Mouse (Mus musculus) CD4-positive, CD25-positive, alpha-beta regulatory T cell, adult 2 months (primary cell): ENCODE data around the gene Aoc2.
"Not testable (repeated sequence)": the region's sequence is repeated elsewhere in the genome, so short reads cannot be mapped to it uniquely, and the experiment has no call there.

Experiments
- DNase-seq: peaks from one replicate; pipeline ENCODE4 v3.0.0-alpha.2; 2012; ENCODE audit warnings: low read depth, low spot score

Aoc2 gene

DNA sequence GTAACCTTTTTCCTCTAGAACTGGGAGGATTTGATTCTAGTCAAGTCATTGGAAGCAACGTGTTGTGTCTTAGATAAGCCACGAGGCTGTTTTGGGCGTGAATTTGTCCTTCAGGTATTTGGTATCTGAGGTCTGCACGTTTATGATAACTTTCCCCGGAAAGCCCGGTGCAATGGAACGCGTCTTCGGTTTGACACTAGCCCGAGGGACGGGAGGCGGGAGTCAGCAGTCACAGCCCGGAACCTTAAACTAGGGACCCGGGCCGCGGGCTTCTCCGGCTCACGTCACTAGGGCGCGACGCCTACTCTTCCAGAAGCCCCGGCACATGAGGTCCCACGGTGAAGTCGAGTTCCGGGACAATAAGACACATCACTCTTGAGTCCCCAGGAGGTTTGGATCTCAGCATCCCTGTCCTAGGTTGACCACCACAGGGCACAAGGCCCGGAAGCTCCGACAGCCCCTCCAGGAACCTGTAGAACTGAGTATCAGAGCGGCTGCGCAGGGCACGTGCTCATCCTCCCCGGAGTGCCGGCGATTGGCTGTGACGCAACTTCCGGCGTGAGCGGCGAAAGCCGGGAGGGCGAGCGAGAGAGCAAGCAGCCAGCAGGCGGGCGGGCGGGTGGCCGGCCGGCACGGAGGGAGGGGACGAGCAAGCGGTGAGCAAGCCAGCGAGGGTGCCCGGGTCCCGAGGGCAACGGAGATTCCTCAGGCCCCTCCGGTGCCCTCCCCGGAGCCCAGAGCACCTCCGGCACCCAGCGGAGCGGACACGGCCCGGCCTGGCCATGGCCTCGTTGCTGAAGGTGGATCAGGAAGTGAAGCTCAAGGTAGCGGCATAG is 9.0 kb upstream of the Aoc2 start, which contains the start of gene Psme3:
Psme3 (plus strand) TSS at position 549 of the 836 bp plus-strand sequence.
- peak; percentile 92 for DNase-seq

- DNase-seq, result peak; percentile 63
Observed at GRCm38 (mm10) chr11:101316501-101316917, 8.4 kb upstream of the Aoc2 start.

GRCm38 (mm10) chr11:101323609-101324008 is 1.3 kb upstream of the Aoc2 start:
- DNase-seq, result peak; percentile 50

GRCm38 (mm10) chr11:101325201-101325600 is 338 bp downstream of the Aoc2 start:
- not testable (repeated sequence) for DNase-seq

GRCm38 (mm10) chr11:101326147-101326546 is 1.3 kb downstream of the Aoc2 start:
- no peak for DNase-seq

- DNase-seq, result no peak
Observed at GRCm38 (mm10) chr11:101327311-101327710, 2.4 kb downstream of the Aoc2 start.

- no peak for DNase-seq
Observed at GRCm38 (mm10) chr11:101328941-101329635, 4.2 kb downstream of the Aoc2 start.

DNA sequence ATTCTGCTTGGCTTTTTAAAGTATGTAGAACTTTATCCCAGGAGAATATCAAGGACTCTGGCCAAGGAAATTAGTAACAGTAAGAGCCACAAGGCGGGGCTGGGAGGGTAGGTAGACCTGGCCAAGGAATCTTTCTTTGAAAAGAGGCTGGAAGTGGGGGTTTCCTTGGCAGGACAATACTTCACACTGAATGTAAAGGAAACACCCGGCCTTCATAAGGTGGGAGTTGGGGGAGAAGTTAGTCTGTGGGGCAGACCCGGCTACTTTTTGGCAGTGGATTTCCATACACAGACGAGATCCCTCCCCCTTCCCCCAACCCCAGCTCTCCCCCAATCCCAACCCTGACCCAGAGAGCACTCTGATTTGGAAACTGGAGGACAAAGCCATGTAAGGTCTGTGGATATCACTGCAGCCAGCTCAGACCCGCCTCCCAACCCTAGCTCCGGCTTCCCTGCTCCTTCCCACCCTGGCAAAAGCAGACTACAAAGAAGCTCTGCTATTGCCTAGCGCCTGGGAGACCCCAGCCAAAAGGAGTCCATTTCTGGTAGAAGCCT is 5.6 kb downstream of the Aoc2 start, which contains the start of gene Aoc3:
Aoc3 (plus strand) TSS at position 235 of the 554 bp plus-strand sequence.
- no peak for DNase-seq

GRCm38 (mm10) chr11:101330961-101331360 is 6.1 kb downstream of the Aoc2 start:
- not testable (repeated sequence) for DNase-seq

DNA sequence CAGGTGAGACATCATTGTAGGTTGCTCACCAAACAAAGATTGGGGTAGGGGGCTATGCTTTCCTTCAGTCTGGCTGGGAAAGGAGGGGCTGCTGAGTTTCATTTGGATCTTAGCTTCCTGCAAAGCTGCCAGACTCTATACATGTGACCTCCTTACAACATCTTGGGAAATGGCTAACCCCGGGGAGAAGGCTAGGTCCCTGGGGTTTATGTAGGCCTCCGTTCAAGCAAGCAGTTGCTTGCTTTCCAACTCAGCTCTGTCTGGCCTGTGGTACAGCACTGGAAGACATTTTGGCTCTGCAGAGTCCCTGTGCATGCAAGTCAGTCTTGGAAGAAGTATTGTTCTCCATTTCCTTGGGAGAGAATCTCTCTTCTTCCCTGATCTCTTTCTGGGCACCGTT is 7.7 kb downstream of the Aoc2 start:
- no peak for DNase-seq

GRCm38 (mm10) chr11:101334023-101334422 is 9.2 kb downstream of the Aoc2 start:
- no peak for DNase-seq

- no peak for DNase-seq
Observed at GRCm38 (mm10) chr11:101334516-101334915, 9.7 kb downstream of the Aoc2 start.

DNA sequence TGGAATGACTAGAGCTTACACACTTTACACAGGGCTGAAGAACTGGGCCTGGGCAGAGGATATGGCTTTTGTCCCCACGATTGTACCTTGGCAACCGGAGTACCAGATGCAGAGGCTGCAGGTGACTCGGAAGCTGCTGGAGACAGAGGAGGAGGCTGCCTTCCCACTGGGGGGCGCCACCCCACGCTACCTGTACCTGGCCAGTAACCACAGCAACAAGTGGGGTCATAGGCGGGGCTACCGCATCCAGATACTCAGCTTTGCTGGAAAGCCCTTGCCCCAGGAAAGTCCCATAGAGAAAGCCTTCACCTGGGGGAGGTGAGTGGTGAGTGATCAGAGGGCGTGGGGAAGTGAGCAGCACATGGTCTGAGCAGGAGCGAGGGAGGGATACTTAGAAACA is 10.8 kb downstream of the Aoc2 start:
- DNase-seq, result peak; percentile 14

GRCm38 (mm10) chr11:101338123-101338760 is 13.4 kb downstream of the Aoc2 start:
- DNase-seq, result peak; percentile 26

DNA sequence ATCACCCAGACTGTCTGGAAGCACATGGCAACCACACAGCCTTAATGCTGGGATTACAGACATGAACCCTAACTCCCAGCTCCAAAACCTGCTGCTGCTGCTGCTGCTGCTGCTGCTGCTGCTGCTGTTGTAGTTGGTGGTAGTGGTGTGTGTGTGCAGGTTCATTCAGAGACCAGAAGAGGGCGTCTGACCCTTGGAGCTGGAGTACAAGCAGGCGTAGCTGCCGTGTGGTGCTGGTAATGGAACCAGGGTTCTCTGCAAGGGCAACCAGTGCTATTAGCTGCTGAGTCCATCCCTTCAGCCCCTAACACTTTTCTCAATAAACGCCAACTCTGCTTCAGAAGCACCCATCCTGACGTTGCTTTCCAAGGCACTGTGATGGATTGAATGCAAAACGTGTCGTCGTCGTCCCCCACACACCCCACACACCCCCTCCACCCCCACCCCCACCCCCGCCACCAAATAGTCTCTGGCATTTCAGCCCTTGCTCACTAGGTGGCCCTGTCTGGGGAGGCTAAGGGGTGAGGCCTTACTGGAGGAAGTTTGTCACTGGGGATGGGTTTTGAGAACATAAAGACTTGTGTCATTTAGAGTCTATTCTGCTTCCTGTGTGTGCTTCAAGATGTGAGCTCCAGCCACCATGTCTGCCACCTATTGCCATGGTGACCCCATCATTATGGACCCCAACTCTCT is 22.4 kb downstream of the Aoc2 start:
- no peak for DNase-seq

DNA sequence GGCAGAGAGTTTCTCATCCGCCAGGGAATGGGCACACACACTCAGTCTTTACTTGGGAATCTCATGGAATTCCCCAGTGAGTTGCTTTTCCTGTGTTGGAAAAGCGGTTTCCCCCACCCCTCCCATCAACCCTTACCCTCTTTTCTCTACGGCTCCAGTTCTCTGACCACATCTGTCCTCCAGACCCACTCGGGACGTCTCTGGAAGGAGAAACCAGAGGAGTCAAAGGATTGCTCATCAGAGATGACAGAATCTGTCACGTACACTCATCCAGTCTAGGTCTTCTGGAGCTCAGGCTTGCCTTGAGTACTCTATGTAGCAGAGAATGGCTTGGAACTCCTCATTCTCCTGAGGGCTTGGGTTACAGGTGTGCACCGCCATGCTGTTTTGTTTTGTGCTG is 23.9 kb downstream of the Aoc2 start:
- DNase-seq, result no peak

GRCm38 (mm10) chr11:101349216-101349615 is 24.4 kb downstream of the Aoc2 start:
- no peak for DNase-seq

- DNase-seq, result no peak
Observed at GRCm38 (mm10) chr11:101351100-101351720, 26.3 kb downstream of the Aoc2 start.

DNA sequence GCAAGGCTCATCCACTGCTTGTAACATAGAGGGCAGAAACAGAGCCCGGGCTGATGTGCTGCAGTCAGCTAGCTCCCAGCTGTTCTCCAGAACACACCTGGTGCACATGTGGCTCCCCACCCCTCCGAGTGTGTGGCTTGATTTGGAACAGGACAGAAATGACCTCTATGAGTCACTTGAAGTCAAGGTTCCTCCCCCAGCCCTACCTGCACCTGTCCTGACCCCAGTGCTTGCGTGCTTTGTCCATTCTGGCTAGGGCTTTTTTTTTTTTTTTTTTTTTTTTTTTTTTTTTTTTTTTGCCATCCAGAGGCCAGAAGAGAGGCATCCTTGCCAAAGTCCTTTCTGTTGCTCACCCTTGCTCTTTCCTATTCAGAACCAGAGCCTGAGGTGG is 26.9 kb downstream of the Aoc2 start:
- DNase-seq, result no peak

DNA sequence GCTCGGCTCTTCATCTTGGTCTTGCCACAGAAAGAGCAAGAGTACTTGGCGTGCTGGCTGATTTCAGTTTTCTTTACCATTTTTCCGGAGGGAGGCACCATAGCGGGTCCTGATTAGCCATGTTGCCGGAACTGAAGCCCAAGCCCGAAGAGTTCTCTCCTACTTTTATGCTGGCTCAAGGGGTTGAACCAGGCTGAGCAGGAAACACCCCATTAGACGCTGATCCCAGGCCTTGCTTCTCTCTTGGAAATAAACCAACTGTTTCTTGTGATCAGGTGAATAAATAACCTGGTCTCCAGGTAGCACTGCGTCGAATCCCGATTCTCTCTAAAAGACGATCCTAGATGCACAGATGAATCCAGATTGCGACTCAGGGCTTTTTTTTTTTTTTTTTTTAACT is 28.6 kb downstream of the Aoc2 start:
- DNase-seq, result no peak
